Mouse (Mus musculus): ENCODE measurements at regions not wholly inside any gene's neighbourhood (a gene's known extent, or its start where the extent isn't known, plus 50 kb on each side); places are given as distances from the start of the nearest gene placed in this dataset.

- no peak overlapping the region for H3K27ac ChIP-seq
- intact Hi-C loops (cut with DNase I) = no loop called here
- H3K4me3 ChIP-seq = no peak overlapping the region
- TF ChIP-seq CTCF (IDR thresholded peaks at IDR 0.05) = no peak
- no peak for DNase-seq (ENCODE audit: extremely low spot score in 1 of 2, low spot score in 2 of 2)
Measured at GRCm38 (mm10) chr5:116823260-116823659, 231.6 kb upstream of the Srrm4 start.

GRCm38 (mm10) chr5:116822141-116822540, 230.5 kb upstream of the Srrm4 start:
- TF ChIP-seq CTCF (IDR thresholded peaks at IDR 0.05) = no peak
- DNase-seq (ENCODE audit: extremely low spot score in 1 of 2, low spot score in 2 of 2) = peak in 1 of 2 experiments; percentile 48
- no peak overlapping the region for H3K27ac ChIP-seq
- H3K4me3 ChIP-seq = no peak overlapping the region
- intact Hi-C loops (cut with DNase I) = no loop called here

GRCm38 (mm10) chr5:116809799-116810198, 218.2 kb upstream of the Srrm4 start:
- intact Hi-C loops (cut with DNase I) = no loop called here
- TF ChIP-seq CTCF (IDR thresholded peaks at IDR 0.05) = no peak
- Histone ChIP-seq H3K27ac (no peak overlapping the region), H3K4me3 (no peak overlapping the region)
- no peak for DNase-seq (ENCODE audit: extremely low spot score in 1 of 2, low spot score in 2 of 2)

DNA sequence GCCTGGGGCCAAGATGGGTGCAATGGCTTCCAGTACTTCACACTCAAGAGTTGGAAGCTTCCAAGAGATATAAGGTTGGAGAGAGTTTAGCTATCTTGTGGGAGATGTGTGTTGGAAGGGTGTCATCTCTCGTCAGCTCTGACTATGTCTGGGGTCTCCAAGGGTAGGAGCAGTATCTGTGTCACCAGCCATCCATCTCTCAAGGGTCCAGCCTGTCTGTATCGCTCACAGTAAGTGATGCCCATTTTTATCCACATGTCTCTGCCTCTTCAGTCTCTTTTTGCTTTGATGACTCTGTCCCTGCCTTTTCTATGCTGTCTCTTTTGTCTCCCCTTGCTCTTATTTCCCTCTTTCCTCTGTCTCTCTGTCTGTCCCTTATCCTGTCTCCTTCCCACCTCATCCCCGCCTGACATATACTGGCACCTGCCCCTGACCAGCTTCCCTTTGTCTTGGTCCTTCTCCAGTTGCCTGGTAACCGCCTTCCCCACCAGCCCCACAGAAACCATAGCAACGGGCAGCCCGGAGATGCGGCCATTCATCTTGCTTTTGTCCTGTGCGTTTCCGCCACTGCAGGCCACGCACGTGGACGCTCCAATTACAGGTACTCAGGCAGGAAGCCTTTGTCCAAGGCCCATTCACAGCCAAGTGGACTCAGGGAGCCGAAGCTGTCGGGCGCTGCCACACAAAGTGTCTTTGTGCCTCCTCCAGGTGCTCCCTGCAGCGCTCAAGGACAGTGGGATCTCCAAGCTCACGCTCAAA, 217.6 kb upstream of the Srrm4 start:
- intact Hi-C loops (cut with DNase I) = no loop called here
- DNase-seq (ENCODE audit: extremely low spot score in 1 of 2, low spot score in 2 of 2) = peak; percentile 30 to 44

DNA sequence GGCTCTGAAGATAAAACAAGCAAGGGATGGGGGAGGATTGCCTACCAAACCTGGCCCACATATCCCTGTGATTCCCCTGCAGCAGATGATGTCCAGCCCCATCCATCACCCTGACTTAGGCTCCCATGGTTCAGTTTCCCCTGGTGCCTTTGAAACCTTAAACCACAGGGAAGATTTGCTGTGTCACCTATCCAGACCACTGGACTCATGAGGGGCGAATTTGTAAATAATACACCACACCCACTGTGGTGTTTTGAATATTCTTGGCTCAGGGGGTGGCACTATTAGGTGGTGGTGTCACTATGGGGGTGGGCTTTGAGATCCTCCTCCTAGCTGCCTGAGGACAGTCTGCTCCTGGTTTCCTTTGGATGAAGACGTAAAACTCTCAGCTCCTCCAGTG, 205.8 kb upstream of the Srrm4 start:
- no peak for DNase-seq (ENCODE audit: extremely low spot score in 1 of 2, low spot score in 2 of 2)
- no peak for TF ChIP-seq CTCF (IDR thresholded peaks at IDR 0.05)

More for the DNA sequence above, 217.6 kb upstream of the Srrm4 start:
- H3K4me3 ChIP-seq = no peak overlapping the region
- no peak overlapping the region for H3K27ac ChIP-seq
- TF ChIP-seq CTCF (IDR thresholded peaks at IDR 0.05) = no peak

GRCm38 (mm10) chr5:116795169-116795568, 203.6 kb upstream of the Srrm4 start:
- DNase-seq (ENCODE audit: extremely low spot score in 1 of 2, low spot score in 2 of 2) = peak in 1 of 2 experiments; percentile 10

More for the DNA sequence above, 205.8 kb upstream of the Srrm4 start:
- Histone ChIP-seq H3K4me3 (no peak overlapping the region), H3K27ac (no peak overlapping the region)
- intact Hi-C loops (cut with DNase I) = no loop called here

DNA sequence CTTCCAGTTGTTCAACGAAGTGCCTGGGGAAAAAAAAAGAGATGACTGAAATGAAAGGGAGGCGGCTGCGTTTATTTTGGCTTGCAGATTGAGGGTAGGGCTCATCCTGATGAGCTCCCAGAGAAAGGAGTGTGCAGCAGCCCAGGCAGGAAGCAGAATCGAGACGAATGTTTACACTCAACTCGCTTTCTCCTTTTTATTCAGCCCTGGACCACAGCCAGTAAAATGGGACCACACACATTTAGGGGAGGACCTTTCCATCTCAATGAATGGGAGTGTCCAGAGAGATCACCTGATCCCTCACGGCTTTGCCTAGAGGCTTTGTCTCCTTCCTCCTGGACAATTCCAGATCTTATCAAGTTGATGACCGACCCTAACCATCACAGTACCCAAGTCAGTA, 198.8 kb upstream of the Srrm4 start:
- Histone ChIP-seq H3K4me3 (no peak overlapping the region), H3K27ac (no peak overlapping the region)
- TF ChIP-seq CTCF (IDR thresholded peaks at IDR 0.05) = no peak
- intact Hi-C loops (cut with DNase I) = no loop called here
- DNase-seq (ENCODE audit: extremely low spot score in 1 of 2, low spot score in 2 of 2) = no peak

More at GRCm38 (mm10) chr5:116795169-116795568, 203.6 kb upstream of the Srrm4 start:
- no peak for TF ChIP-seq CTCF (IDR thresholded peaks at IDR 0.05)
- no peak overlapping the region for H3K4me3 ChIP-seq
- intact Hi-C loops (cut with DNase I) = no loop called here
- H3K27ac ChIP-seq = no peak overlapping the region

GRCm38 (mm10) chr5:116789859-116790258, 198.2 kb upstream of the Srrm4 start:
- DNase-seq (ENCODE audit: extremely low spot score in 1 of 2, low spot score in 2 of 2) = no peak
- no peak overlapping the region for H3K27ac ChIP-seq
- H3K4me3 ChIP-seq = no peak overlapping the region
- intact Hi-C loops (cut with DNase I) = no loop called here
- TF ChIP-seq CTCF (IDR thresholded peaks at IDR 0.05) = no peak

DNA sequence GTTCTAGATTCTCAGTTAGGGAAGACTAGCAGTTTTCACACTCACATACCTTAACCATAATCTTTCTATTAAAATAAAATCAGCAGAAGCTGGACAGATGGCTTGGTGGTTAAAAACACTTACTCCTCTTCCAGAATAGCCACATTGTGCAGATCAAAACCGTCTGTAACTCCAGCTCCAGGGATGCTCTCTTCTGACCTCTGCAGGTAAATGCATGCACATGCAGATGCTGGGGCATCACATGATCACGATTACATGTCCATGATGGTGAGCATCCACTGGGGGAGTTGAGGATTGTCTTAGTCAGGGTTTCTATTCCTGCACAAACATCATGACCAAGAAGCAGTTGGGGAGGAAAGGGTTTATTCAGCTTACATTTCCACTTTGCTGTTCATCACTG, 184.8 kb upstream of the Srrm4 start:
- Histone ChIP-seq H3K27ac (no peak overlapping the region), H3K4me3 (no peak overlapping the region)
- TF ChIP-seq CTCF (IDR thresholded peaks at IDR 0.05) = peak; percentile 41
- intact Hi-C loops (cut with DNase I) = no loop called here
- no peak for DNase-seq (ENCODE audit: extremely low spot score in 1 of 2, low spot score in 2 of 2)

DNA sequence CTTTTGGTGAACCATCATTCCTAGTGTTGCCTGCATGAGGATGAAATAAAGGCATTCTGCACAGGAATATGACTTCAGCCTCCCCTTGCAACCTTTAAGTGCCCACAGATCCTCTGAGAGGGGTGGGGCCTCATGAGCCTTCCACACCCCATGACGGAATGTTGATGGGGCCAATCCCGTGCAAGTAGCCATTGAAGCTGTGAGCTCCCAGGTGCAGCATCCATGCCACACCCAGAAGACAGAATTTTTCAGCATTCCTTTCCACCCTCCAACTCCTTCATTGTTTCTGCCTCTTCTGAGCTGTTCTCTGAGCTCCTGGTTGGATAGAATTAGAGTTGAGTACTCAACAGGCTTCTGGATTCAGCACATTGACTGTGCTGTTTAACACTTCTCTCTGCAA, 174.6 kb upstream of the Srrm4 start:
- DNase-seq (ENCODE audit: extremely low spot score in 1 of 2, low spot score in 2 of 2) = no peak
- Histone ChIP-seq H3K4me3 (no peak overlapping the region), H3K27ac (no peak overlapping the region)
- intact Hi-C loops (cut with DNase I) = no loop called here
- no peak for TF ChIP-seq CTCF (IDR thresholded peaks at IDR 0.05)

- no peak for DNase-seq (ENCODE audit: extremely low spot score in 1 of 2, low spot score in 2 of 2)
- no peak overlapping the region for H3K4me3 ChIP-seq
- no peak overlapping the region for H3K27ac ChIP-seq
- peak; percentile 16 for TF ChIP-seq CTCF (IDR thresholded peaks at IDR 0.05)
- intact Hi-C loops (cut with DNase I) = no loop called here
Measured at GRCm38 (mm10) chr5:116761323-116761722, 169.7 kb upstream of the Srrm4 start.

GRCm38 (mm10) chr5:116758687-116759086, 167.1 kb upstream of the Srrm4 start:
- TF ChIP-seq CTCF (IDR thresholded peaks at IDR 0.05) = no peak
- Histone ChIP-seq H3K27ac (no peak overlapping the region), H3K4me3 (no peak overlapping the region)
- intact Hi-C loops (cut with DNase I) = loop anchor here (5.0 to 10.0 kb wide), 2 partner anchors 166 to 276 kb away; partner anchors contain the start of gene Srrm4
- peak in 1 of 2 experiments; percentile 42 for DNase-seq (ENCODE audit: extremely low spot score in 1 of 2, low spot score in 2 of 2)

- DNase-seq (ENCODE audit: extremely low spot score in 1 of 2, low spot score in 2 of 2) = no peak
- H3K4me3 ChIP-seq = no peak overlapping the region
- no peak for TF ChIP-seq CTCF (IDR thresholded peaks at IDR 0.05)
- intact Hi-C loops (cut with DNase I) = loop anchor here (10.0 kb wide), 1 partner anchor 282 kb away; no protein-coding TSS in a partner anchor
- H3K27ac ChIP-seq = no peak overlapping the region
Measured at GRCm38 (mm10) chr5:116752941-116753340, 161.3 kb upstream of the Srrm4 start.

All from left cerebral cortex, adult 2 months (tissue).